Mouse (Mus musculus) kidney, adult 18-20 months (tissue): ENCODE measurements around the gene Scd4.

Experiments used
- DNase-seq: peaks from one replicate; pipeline ENCODE4 v3.0.0; 2021

The Scd4 gene

GRCm38 (mm10) chr19:44332833-44333623 lies at the start of gene Scd4:
Scd4 (plus strand) TSS chr19:44333092.
- peak; percentile 50 for DNase-seq

- no peak for DNase-seq
Measured at GRCm38 (mm10) chr19:44283157-44284024, 49.5 kb upstream of the Scd4 start.

DNA sequence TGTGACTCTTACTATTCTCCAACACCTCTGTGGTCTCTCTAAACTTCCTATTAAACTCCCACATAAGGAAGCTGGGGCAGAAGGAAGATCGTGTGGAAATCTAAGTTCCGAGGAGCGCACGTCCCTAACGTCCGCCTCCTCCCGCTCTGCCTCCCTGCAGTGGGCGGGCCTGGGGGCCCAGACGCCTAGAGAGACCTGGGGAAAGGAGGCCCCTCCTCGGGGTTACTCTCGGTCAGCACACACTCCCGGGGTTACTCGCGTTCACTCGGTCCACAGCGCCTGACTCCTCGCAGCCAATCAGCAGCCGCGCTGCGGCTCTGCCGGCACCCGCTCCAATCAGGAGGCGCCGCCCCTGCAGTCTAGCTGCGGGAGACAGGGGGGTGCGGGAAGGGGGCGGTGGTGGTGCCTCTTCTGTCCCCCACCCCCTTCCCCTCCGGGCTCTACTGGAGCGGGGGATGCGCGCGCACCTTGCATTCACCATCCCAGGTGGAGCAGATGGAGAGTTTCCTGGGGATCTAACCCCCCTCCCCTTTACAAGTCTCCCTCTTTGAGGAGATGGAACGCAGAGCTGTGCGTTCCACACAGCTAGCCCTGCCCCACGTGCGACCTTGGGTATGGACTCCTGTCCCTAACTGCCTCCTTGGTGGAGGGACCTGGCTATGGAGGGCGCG lies 48.7 kb upstream of the Scd4 start:
- peak; percentile 81 for DNase-seq

GRCm38 (mm10) chr19:44284723-44285122 lies 48.2 kb upstream of the Scd4 start:
- peak; percentile 64 for DNase-seq

DNA sequence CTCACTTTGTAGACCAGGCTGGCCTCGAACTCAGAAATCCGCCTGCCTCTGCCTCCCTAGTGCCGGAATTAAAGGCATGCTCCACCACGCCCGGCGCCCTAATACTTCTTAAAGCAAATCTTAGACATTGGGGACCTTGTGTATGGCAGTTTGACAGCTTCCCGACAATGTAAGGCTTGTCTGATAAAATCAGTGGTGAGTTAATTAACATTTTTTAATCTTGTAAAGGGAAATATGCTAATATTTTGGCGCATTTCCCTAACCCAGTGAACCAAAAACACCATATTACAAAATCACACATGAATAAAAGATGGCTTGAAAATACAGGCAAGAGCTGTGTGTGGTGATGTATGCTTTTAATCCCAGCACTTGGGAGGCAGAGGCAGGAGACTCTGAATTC lies 47.3 kb upstream of the Scd4 start:
- no peak for DNase-seq

- no peak for DNase-seq
Measured at GRCm38 (mm10) chr19:44286109-44286508, 46.8 kb upstream of the Scd4 start.

DNA sequence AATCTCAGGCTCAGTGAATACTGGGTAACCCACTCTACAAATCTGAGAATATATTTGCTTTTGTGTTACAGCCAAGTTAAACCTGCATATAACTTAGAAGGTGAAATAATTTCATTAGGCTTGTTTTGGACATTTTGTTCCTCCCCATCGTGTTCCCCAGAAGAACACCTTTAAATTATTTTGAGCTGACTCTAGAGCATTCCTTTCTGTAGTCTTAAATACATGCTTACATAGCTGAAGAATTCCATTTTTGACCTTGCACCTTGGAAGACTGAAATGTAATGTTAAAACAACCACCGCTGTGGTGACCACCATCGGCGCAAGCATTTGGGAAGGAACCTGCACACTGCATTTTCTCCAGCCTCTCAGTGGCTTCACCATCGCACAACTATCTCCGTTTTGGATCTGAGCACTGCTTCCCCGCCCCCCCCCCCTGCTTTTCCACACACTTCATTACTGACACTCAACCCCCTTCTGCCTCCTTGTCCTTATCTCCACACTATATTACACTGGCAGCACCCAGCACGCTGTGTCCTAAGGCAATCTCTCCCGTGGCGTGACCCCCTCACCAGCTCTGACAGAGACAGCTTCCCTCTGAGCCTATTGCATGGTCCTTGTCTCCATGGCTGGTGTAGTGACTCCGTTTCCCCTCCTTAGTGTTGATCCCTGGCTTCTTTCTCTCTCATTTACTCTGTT lies 45.3 kb upstream of the Scd4 start:
- DNase-seq: no peak

GRCm38 (mm10) chr19:44292083-44292482 lies 40.8 kb upstream of the Scd4 start:
- no peak for DNase-seq

- no peak for DNase-seq
Measured at GRCm38 (mm10) chr19:44292483-44292882, 40.4 kb upstream of the Scd4 start.

- DNase-seq: no peak
Measured at GRCm38 (mm10) chr19:44292941-44293768, 39.7 kb upstream of the Scd4 start, which contains the start of gene Scd2. Scd2 (plus strand) TSS chr19:44293674.

- peak; percentile 73 for DNase-seq
Measured at GRCm38 (mm10) chr19:44293769-44294551, 38.9 kb upstream of the Scd4 start.

GRCm38 (mm10) chr19:44294588-44295041 lies 38.3 kb upstream of the Scd4 start:
- peak; percentile 82 for DNase-seq

DNA sequence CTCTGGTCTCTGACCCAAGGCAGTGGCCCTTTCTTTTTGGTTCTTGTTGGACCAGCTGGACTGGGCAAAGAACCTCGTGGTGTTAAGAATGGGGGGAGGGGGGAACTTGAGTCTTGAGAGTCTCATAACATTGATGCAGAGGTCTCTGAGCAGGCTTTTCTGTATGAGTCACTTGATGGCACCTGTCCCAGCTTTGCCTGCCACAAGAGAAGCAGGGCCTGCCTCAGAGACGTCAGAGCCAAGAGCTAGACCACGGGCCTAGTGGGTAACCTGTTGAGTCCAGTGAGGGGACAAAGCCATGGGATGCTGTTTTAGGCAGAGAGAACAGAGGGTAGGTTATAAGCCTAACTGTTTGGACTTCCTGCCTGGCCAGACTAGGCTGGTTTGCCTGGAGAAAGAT lies 37.6 kb upstream of the Scd4 start:
- no peak for DNase-seq

DNA sequence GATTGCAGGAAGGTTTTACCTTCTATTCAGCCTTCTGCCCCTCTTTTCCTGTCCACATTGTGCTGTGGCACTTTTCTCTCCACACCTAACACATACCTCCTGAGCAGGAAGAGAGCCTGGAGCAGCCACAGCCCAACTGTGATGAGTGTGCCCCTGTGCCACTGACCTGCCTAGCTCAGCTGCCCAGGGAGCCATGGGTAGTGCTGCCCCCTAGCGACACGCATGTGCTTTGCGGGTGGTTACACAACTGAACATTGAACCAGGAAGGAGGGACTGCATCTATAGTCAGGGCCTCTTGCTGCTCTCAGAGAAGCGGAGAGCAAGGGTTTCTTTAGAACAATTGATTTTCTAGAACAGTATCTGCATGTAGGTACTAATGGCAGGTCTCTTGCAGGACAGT lies 37.2 kb upstream of the Scd4 start:
- DNase-seq: peak; percentile 87

GRCm38 (mm10) chr19:44296186-44296585 lies 36.7 kb upstream of the Scd4 start:
- no peak for DNase-seq

- no peak for DNase-seq
Measured at GRCm38 (mm10) chr19:44297068-44297760, 35.7 kb upstream of the Scd4 start.

DNA sequence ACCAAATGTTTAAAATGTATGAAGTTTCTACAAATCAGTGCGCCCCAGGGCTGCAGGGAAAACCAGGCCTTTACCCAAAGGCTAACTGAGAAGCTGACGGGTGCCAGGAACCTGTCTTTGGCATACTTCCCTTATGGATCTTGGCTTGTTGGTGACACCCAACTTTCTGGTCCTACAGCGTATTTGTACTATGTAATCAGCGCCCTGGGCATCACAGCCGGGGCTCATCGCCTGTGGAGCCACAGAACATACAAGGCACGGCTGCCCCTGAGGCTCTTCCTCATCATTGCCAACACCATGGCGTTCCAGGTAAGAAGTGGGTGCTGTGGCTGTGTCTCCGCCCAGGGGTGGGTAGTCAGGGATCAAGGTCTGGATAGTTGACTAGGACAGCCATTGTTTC lies 35.0 kb upstream of the Scd4 start:
- DNase-seq: no peak

DNA sequence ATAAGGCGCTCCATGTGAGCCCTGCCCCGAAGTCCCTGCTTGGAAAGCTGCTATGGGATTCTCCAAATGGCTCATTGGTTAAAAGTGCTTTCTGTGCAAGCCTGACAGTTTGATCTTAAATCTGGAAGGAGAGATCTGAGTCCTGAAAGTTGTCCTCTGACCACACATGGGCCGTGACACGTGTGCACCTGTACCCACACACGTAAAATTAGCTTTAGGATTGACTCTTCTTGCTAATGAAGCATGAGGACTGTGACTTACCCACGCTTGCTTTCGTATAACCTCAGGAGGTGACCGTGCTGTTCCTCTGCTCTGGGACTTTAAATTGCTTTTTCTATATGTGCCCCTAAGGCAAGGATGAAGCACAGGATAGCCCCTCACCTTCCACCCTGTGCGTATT lies 33.8 kb upstream of the Scd4 start:
- no peak for DNase-seq

GRCm38 (mm10) chr19:44299902-44300301 lies 33.0 kb upstream of the Scd4 start:
- DNase-seq: no peak

GRCm38 (mm10) chr19:44300520-44300919 lies 32.4 kb upstream of the Scd4 start:
- DNase-seq: no peak
